Mouse (Mus musculus) heart, embryonic 12.5 days (tissue): Measurements from ENCODE around the gene Pbx1. TPM values are rescaled to one million over a fixed set of nuclear protein-coding genes. Genes with fewer than 3 reads are reported as not detected.
"Not testable (repeated sequence)": the region's sequence is repeated elsewhere in the genome, so short reads cannot be mapped to it uniquely, and the experiment has no call there.

Experiments used
- ATAC-seq: fragments of 200-750 bp; cut with Nextera tagmentation; 2 replicates; pipeline ENCODE4 v1.8.0; 2017; ENCODE audit warnings: moderate TSS enrichment, moderate library complexity; ENCODE audit not compliant: insufficient number of reproducible peaks, low FRiP score
- H3K27ac ChIP-seq: fragments of 300-500 bp; sonication (generic); 2 replicates; pipeline ENCODE4 v1.5.1; 2016; ENCODE audit warnings: mild to moderate bottlenecking, moderate library complexity; ENCODE audit not compliant: poor library complexity, severe bottlenecking
- H3K27me3 ChIP-seq: fragments of 300-500 bp; sonication (generic); replicated peaks from 2 replicates; pipeline ENCODE4 v1.6.1; 2016; ENCODE audit warnings: mild to moderate bottlenecking, moderate library complexity
- H3K36me3 ChIP-seq: fragments of 300-500 bp; sonication (generic); 2 replicates; pipeline ENCODE4 v1.6.1; 2016; ENCODE audit warnings: mild to moderate bottlenecking, moderate library complexity
- H3K4me1 ChIP-seq: fragments of 300-500 bp; sonication (generic); replicated peaks from 2 replicates; pipeline ENCODE4 v1.6.1; 2016; ENCODE audit warnings: mild to moderate bottlenecking
- H3K4me2 ChIP-seq: fragments of 300-500 bp; sonication (generic); 2 replicates; pipeline ENCODE4 v1.6.1; 2016; ENCODE audit warnings: mild to moderate bottlenecking, moderate library complexity
- H3K4me3 ChIP-seq: fragments of 300-500 bp; sonication (generic); 2 replicates; pipeline ENCODE4 v1.5.1; 2016; ENCODE audit warnings: mild to moderate bottlenecking
- H3K9ac ChIP-seq: fragments of 300-500 bp; sonication (generic); 2 replicates; pipeline ENCODE4 v1.6.1; 2016; ENCODE audit warnings: mild to moderate bottlenecking, moderate library complexity
- H3K9me3 ChIP-seq: fragments of 300-500 bp; sonication (generic); replicated peaks from 2 replicates; pipeline ENCODE4 v1.6.1; 2016; ENCODE audit warnings: mild to moderate bottlenecking, moderate library complexity
- WGBS: fragments of 180-500 bp; shearing (Covaris S2); methylation state at CpG from one replicate; pipeline ENCODE4 v1.1.7; 2016; 5-methylcytosine and 5-hydroxymethylcytosine counted together
- polyA plus RNA-seq: library from polyadenylated mRNA; unstranded; fragments of >200 nt; fragmentation: Nextera tagmentation; extraction: Ambion mirVana; gene quantifications from 2 replicates; pipeline ENCODE4 v1.2.1, GENCODE M21; 2016

Pbx1 gene
- polyA plus RNA-seq: 26.2 and 26.3 TPM in 2 replicates

GRCm38 (mm10) chr1:168432232-168432280 lies at the start of gene Pbx1:
TSS of gene Pbx1 (minus strand) at chr1:168432270.
- Histone ChIP-seq H3K4me3 (peak within 1 kb of the TSS; percentile 82), H3K4me1 (peaks cover 11% of the 10 kb centered on the region), H3K9ac (peak within 1 kb of the TSS; percentile 95), H3K4me2 (peak within 1 kb of the TSS; percentile 63), H3K27ac (peak within 1 kb of the TSS; percentile 99)
- H3K27me3 ChIP-seq, H3K36me3 ChIP-seq, H3K9me3 ChIP-seq, ATAC-seq: not testable (repeated sequence)

DNA sequence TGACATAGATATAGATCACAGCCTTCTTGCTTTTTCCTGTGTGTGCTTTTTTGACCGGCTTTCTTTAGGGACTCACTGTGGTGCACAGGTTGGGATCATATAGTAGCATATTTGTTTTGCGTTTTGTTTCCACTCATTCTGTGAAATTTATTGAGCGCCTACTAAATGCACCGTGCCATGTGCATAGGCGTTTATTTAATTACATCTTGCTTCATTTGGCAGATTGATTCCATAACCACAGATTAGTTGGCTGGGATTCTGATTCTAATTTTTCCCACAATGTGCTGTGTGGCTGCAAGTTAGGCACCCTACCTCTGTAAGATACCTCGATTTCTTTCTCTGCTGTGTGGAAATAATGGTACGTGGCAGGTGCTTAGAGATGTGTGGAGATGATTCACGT lies 47.6 kb upstream of the Pbx1 start:
- no peaks in the 10 kb centered on the region for H3K9me3 ChIP-seq

DNA sequence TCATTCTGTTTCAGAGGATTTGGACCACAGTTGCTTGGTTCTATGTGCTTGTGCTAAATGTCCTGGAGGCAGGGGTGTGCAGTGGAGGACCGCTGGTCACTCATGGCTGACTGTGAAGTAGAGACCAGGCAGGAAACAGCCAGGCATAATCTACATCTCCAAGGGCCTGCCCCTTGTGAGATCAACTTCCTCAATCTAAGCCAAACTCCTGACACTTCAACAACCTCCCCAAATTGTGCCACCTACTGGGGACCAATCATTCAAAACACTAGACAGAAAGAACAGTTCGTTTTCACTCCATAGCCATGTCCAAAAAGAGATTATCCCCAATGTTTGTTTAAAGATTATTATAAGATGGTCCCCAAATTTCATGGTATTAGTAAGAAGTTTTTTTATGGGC lies 46.8 kb upstream of the Pbx1 start:
- Histone ChIP-seq H3K4me3 (no peak overlapping the region), H3K36me3 (no peaks in the 10 kb centered on the region), H3K27me3 (no peaks in the 10 kb centered on the region), H3K27ac (no peak overlapping the region), H3K4me1 (peaks cover 27% of the 10 kb centered on the region), H3K9me3 (no peaks in the 10 kb centered on the region), H3K4me2 (no peak overlapping the region), H3K9ac (no peak overlapping the region)
- WGBS: 63% methylated on average over 2 of the region's 2 CpGs
- ATAC-seq: no peak

More for the DNA sequence above, 47.6 kb upstream of the Pbx1 start:
- WGBS: 82% methylated on average over 8 of the region's 8 CpGs
- peaks cover 23% of the 10 kb centered on the region for H3K4me1 ChIP-seq
- H3K9ac ChIP-seq: no peak overlapping the region
- H3K4me2 ChIP-seq: no peak overlapping the region
- no peaks in the 10 kb centered on the region for H3K27me3 ChIP-seq
- ATAC-seq: no peak
- H3K27ac ChIP-seq: no peak overlapping the region
- H3K36me3 ChIP-seq: no peaks in the 10 kb centered on the region
- no peak overlapping the region for H3K4me3 ChIP-seq

- peak; percentile 84 for ATAC-seq
- 20% methylated on average over 3 of the region's 3 CpGs for WGBS
- Histone ChIP-seq H3K27me3 (no peaks in the 10 kb centered on the region), H3K4me2 (no peak overlapping the region), H3K36me3 (no peaks in the 10 kb centered on the region), H3K27ac (peak overlapping the region; percentile 97), H3K9me3 (no peaks in the 10 kb centered on the region), H3K4me1 (peaks cover 32% of the 10 kb centered on the region), H3K9ac (no peak overlapping the region), H3K4me3 (no peak overlapping the region)
These were observed 44.8 kb upstream of the Pbx1 start for GRCm38 (mm10) chr1:168476917-168477316.

DNA sequence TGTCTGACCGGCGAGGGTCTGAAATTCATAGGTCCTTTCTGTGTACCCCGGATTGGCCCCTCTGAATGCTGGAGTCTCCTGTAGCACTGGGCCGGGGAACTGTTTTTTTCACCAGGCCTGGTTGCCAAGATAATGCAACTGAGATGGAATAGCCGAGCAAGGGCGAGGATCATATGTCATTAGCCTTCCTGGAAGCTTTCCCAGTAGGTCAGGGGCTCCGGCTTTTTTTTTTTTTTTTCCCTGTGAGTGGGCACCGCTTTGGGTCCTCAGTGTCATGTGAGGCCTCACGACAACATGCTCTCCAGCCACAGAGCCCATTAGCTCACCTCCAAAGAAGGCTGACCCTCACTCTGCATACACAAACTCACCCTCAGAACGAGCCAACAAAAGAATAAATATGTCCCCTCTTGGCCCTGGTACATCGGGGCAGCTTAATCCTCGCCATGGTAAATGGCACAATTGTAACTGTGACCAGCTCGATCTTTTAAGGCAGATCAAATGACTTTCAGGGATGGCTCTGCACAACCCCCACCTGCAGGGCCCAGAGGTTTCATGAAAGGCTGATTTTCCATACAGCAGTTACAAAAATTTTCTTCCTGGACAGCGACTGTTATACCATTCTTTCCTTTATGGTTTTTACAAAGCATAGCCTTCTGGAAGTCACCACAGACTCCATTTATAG lies 44.3 kb upstream of the Pbx1 start:
- 0 out of 2 replicates have a peak, but pooled peaks have one; percentile 42 for ATAC-seq
- H3K36me3 ChIP-seq: no peaks in the 10 kb centered on the region
- peaks cover 32% of the 10 kb centered on the region for H3K4me1 ChIP-seq
- peak overlapping the region; percentile 97 for H3K27ac ChIP-seq
- no peaks in the 10 kb centered on the region for H3K27me3 ChIP-seq
- WGBS: 47% methylated on average over 14 of the region's 14 CpGs
- H3K4me3 ChIP-seq: no peak overlapping the region
- no peak overlapping the region for H3K4me2 ChIP-seq
- H3K9ac ChIP-seq: no peak overlapping the region
- no peaks in the 10 kb centered on the region for H3K9me3 ChIP-seq

GRCm38 (mm10) chr1:168475579-168476208 lies 43.6 kb upstream of the Pbx1 start:
- no peaks in the 10 kb centered on the region for H3K9me3 ChIP-seq
- H3K4me3 ChIP-seq: no peak overlapping the region
- H3K4me1 ChIP-seq: peaks cover 32% of the 10 kb centered on the region
- H3K27me3 ChIP-seq: no peaks in the 10 kb centered on the region
- WGBS: 87% methylated on average over 17 of the region's 17 CpGs
- H3K27ac ChIP-seq: peak overlapping the region; percentile 97
- no peak for ATAC-seq
- H3K9ac ChIP-seq: no peak overlapping the region
- H3K36me3 ChIP-seq: no peaks in the 10 kb centered on the region
- no peak overlapping the region for H3K4me2 ChIP-seq

GRCm38 (mm10) chr1:168473255-168474069 lies 41.4 kb upstream of the Pbx1 start:
- H3K9ac ChIP-seq: no peak overlapping the region
- no peak overlapping the region for H3K4me3 ChIP-seq
- H3K4me2 ChIP-seq: no peak overlapping the region
- H3K27ac ChIP-seq: no peak overlapping the region
- WGBS: 50% methylated on average over 12 of the region's 12 CpGs
- ATAC-seq: no peak
- no peaks in the 10 kb centered on the region for H3K9me3 ChIP-seq
- H3K4me1 ChIP-seq: peaks cover 32% of the 10 kb centered on the region
- H3K36me3 ChIP-seq: no peaks in the 10 kb centered on the region
- H3K27me3 ChIP-seq: no peaks in the 10 kb centered on the region

GRCm38 (mm10) chr1:168472545-168473254 lies 40.6 kb upstream of the Pbx1 start:
- no peaks in the 10 kb centered on the region for H3K27me3 ChIP-seq

GRCm38 (mm10) chr1:168459426-168459825 lies 27.4 kb upstream of the Pbx1 start:
- Histone ChIP-seq H3K9ac (no peak overlapping the region), H3K4me3 (no peak overlapping the region), H3K27ac (no peak overlapping the region), H3K27me3 (no peaks in the 10 kb centered on the region), H3K4me2 (no peak overlapping the region), H3K9me3 (no peaks in the 10 kb centered on the region), H3K36me3 (no peaks in the 10 kb centered on the region), H3K4me1 (0 out of 2 replicates have a peak, but pooled peaks cover 3% of the 10 kb centered on the region)
- no peak for ATAC-seq
- 91% methylated on average over 1 of the region's 1 CpGs for WGBS

More at GRCm38 (mm10) chr1:168472545-168473254, 40.6 kb upstream of the Pbx1 start:
- H3K4me3 ChIP-seq: no peak overlapping the region
- 75% methylated on average over 6 of the region's 6 CpGs for WGBS
- H3K9ac ChIP-seq: no peak overlapping the region
- no peak overlapping the region for H3K27ac ChIP-seq
- no peaks in the 10 kb centered on the region for H3K9me3 ChIP-seq
- no peaks in the 10 kb centered on the region for H3K36me3 ChIP-seq
- peaks cover 31% of the 10 kb centered on the region for H3K4me1 ChIP-seq
- H3K4me2 ChIP-seq: no peak overlapping the region
- no peak for ATAC-seq

- 0 out of 2 replicates have a peak, but pooled peaks cover 3% of the 10 kb centered on the region for H3K4me1 ChIP-seq
- no peaks in the 10 kb centered on the region for H3K27me3 ChIP-seq
- no peaks in the 10 kb centered on the region for H3K9me3 ChIP-seq
- H3K27ac ChIP-seq: no peak overlapping the region
- no peak overlapping the region for H3K4me3 ChIP-seq
- H3K36me3 ChIP-seq: no peaks in the 10 kb centered on the region
- no peak overlapping the region for H3K4me2 ChIP-seq
- 0 out of 2 replicates have a peak overlapping the region, but pooled peaks have one; percentile 10 for H3K9ac ChIP-seq
- WGBS: 57% methylated on average over 7 of the region's 7 CpGs
- ATAC-seq: no peak
These were observed 25.2 kb upstream of the Pbx1 start for GRCm38 (mm10) chr1:168457191-168457747.

DNA sequence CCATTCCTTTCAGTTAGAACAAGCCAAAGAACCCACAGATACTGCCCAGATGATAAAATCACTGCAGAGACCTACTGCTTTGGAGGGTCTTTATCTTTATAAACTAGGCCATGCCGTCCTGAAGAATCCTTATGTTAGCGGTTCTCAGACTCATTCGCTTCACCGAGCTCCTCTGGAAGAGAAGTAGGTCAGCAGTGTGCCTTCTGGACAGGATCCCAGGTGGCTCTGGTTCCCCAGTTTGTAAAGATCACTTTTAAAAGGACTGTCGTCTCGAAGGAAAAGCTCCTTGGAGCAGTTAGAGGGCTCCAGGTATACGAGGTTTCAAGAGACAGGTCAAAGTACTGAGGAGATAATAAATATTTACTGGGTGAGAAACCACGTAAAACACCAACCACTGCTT lies 23.1 kb upstream of the Pbx1 start:
- H3K4me2 ChIP-seq: no peak overlapping the region
- H3K9ac ChIP-seq: no peak overlapping the region
- WGBS: 74% methylated on average over 8 of the region's 8 CpGs
- no peak overlapping the region for H3K27ac ChIP-seq
- ATAC-seq: no peak
- H3K9me3 ChIP-seq: no peaks in the 10 kb centered on the region
- 0 out of 2 replicates have a peak, but pooled peaks cover 3% of the 10 kb centered on the region for H3K4me1 ChIP-seq
- no peaks in the 10 kb centered on the region for H3K36me3 ChIP-seq
- no peaks in the 10 kb centered on the region for H3K27me3 ChIP-seq
- H3K4me3 ChIP-seq: no peak overlapping the region
